Mouse (Mus musculus): ENCODE data around the gene Retsat. TPM values are rescaled to one million over a fixed set of nuclear protein-coding genes. Genes with fewer than 3 reads are reported as not detected.

Gene Retsat
- polyA plus RNA-seq, 2 experiments: 5.3 to 11.1 TPM

- Histone ChIP-seq H3K9me3 (ENCODE audit: control insufficient read depth, low read length) (no peaks in the 10 kb centered on the region), H3K27ac (no peak overlapping the region), H3K4me3 (ENCODE audit: insufficient read depth in 1 of 2, low read depth in 2 of 2, low read length in 2 of 2) (peak overlapping the region; percentile 69 to 80), H3K4me1 (replicated peaks; ENCODE audit: control insufficient read depth in 2 of 2, insufficient read depth in 2 of 2, low read length in 1 of 2) (peaks cover 2 to 11% of the 10 kb centered on the region in 2 experiments; a peak in 3 of 4 replicates), H3K36me3 (replicated peaks; ENCODE audit: control insufficient read depth, insufficient read depth, low read depth) (no peaks in the 10 kb centered on the region), H3K4me2 (ENCODE audit: low read depth) (peak overlapping the region; percentile 77), H3K27me3 (ENCODE audit: control insufficient read depth, insufficient read depth, low read length) (no peaks in the 10 kb centered on the region), H3K9ac (replicated peaks) (peak overlapping the region; percentile 71)
- no peak for DNase-seq (ENCODE audit: low read depth in 3 of 3, low spot score in 3 of 3)
- TF ChIP-seq EP300 (IDR thresholded peaks at IDR 0.05; ENCODE audit: low read depth) (no peak), CTCF (IDR thresholded peaks at IDR 0.05; ENCODE audit: low read depth) (no peak)
- no peak for ATAC-seq (ENCODE audit: insufficient read depth)
- 56% methylated on average over 13 of the region's 13 CpGs for WGBS (ENCODE audit: insufficient replicate concordance)
Measured at GRCm38 (mm10) chr6:72597083-72597874, 996 bp upstream of the Retsat start.

GRCm38 (mm10) chr6:72598791-72599557, 699 bp downstream of the Retsat start:
- 25% methylated on average over 12 of the region's 12 CpGs for WGBS (ENCODE audit: insufficient replicate concordance)

GRCm38 (mm10) chr6:72600216-72600615, 1.9 kb downstream of the Retsat start:
- ATAC-seq (ENCODE audit: insufficient read depth) (no peak), DNase-seq (ENCODE audit: low read depth in 3 of 3, low spot score in 3 of 3) (no peak)
- H3K27ac ChIP-seq: no peak overlapping the region
- TF ChIP-seq EP300 (IDR thresholded peaks at IDR 0.05; ENCODE audit: low read depth) (no peak), CTCF (IDR thresholded peaks at IDR 0.05; ENCODE audit: low read depth) (no peak)
- 68% methylated on average over 6 of the region's 6 CpGs for WGBS (ENCODE audit: insufficient replicate concordance)
- H3K36me3 ChIP-seq (replicated peaks; ENCODE audit: control insufficient read depth, insufficient read depth, low read depth): no peaks in the 10 kb centered on the region; the same call in 1 of the 2 replicates
- H3K27me3 ChIP-seq (ENCODE audit: control insufficient read depth, insufficient read depth, low read length): no peaks in the 10 kb centered on the region
- H3K4me1 ChIP-seq (replicated peaks; ENCODE audit: control insufficient read depth in 2 of 2, insufficient read depth in 2 of 2, low read length in 1 of 2): peaks cover 2 to 11% of the 10 kb centered on the region in 2 experiments; a peak in 3 of 4 replicates
- H3K4me2 ChIP-seq (ENCODE audit: low read depth): no peak overlapping the region
- no peak overlapping the region for H3K9ac ChIP-seq (replicated peaks)
- no peaks in the 10 kb centered on the region for H3K9me3 ChIP-seq (ENCODE audit: control insufficient read depth, low read length)
- no peak overlapping the region for H3K4me3 ChIP-seq (ENCODE audit: insufficient read depth in 1 of 2, low read depth in 2 of 2, low read length in 2 of 2)

More at GRCm38 (mm10) chr6:72598791-72599557, 699 bp downstream of the Retsat start:
- peak overlapping the region; percentile 71 for H3K9ac ChIP-seq (replicated peaks)
- TF ChIP-seq EP300 (IDR thresholded peaks at IDR 0.05; ENCODE audit: low read depth): no peak
- TF ChIP-seq CTCF (IDR thresholded peaks at IDR 0.05; ENCODE audit: low read depth): no peak
- H3K27me3 ChIP-seq (ENCODE audit: control insufficient read depth, insufficient read depth, low read length): no peaks in the 10 kb centered on the region
- ATAC-seq (ENCODE audit: insufficient read depth): peak; percentile 26; the same call in 1 of the 2 replicates
- H3K4me2 ChIP-seq (ENCODE audit: low read depth): peak overlapping the region; percentile 77
- peaks cover 2 to 11% of the 10 kb centered on the region in 2 experiments; a peak in 3 of 4 replicates for H3K4me1 ChIP-seq (replicated peaks; ENCODE audit: control insufficient read depth in 2 of 2, insufficient read depth in 2 of 2, low read length in 1 of 2)
- no peaks in the 10 kb centered on the region for H3K9me3 ChIP-seq (ENCODE audit: control insufficient read depth, low read length)
- H3K36me3 ChIP-seq (replicated peaks; ENCODE audit: control insufficient read depth, insufficient read depth, low read depth): no peaks in the 10 kb centered on the region
- H3K27ac ChIP-seq: no peak overlapping the region
- no peak for DNase-seq (ENCODE audit: low read depth in 3 of 3, low spot score in 3 of 3)
- peak overlapping the region; percentile 69 to 80 for H3K4me3 ChIP-seq (ENCODE audit: insufficient read depth in 1 of 2, low read depth in 2 of 2, low read length in 2 of 2)

GRCm38 (mm10) chr6:72600771-72601170, 2.5 kb downstream of the Retsat start:
- peaks cover 2 to 11% of the 10 kb centered on the region in 2 experiments; a peak in 3 of 4 replicates for H3K4me1 ChIP-seq (replicated peaks; ENCODE audit: control insufficient read depth in 2 of 2, insufficient read depth in 2 of 2, low read length in 1 of 2)
- H3K36me3 ChIP-seq (replicated peaks; ENCODE audit: control insufficient read depth, insufficient read depth, low read depth): peaks cover 1% of the 10 kb centered on the region; the same call in 1 of the 2 replicates
- no peaks in the 10 kb centered on the region for H3K27me3 ChIP-seq (ENCODE audit: control insufficient read depth, insufficient read depth, low read length)
- WGBS (ENCODE audit: insufficient replicate concordance): 79% methylated on average over 12 of the region's 12 CpGs
- H3K9ac ChIP-seq (replicated peaks): no peak overlapping the region
- no peak overlapping the region for H3K4me2 ChIP-seq (ENCODE audit: low read depth)
- no peak for DNase-seq (ENCODE audit: low read depth in 3 of 3, low spot score in 3 of 3)
- no peak for ATAC-seq (ENCODE audit: insufficient read depth)
- TF ChIP-seq CTCF (IDR thresholded peaks at IDR 0.05; ENCODE audit: low read depth): no peak
- TF ChIP-seq EP300 (IDR thresholded peaks at IDR 0.05; ENCODE audit: low read depth): no peak
- H3K4me3 ChIP-seq (ENCODE audit: insufficient read depth in 1 of 2, low read depth in 2 of 2, low read length in 2 of 2): no peak overlapping the region
- no peak overlapping the region for H3K27ac ChIP-seq
- no peaks in the 10 kb centered on the region for H3K9me3 ChIP-seq (ENCODE audit: control insufficient read depth, low read length)

GRCm38 (mm10) chr6:72601732-72602131, 3.5 kb downstream of the Retsat start:
- Histone ChIP-seq H3K4me1 (replicated peaks; ENCODE audit: control insufficient read depth in 2 of 2, insufficient read depth in 2 of 2, low read length in 1 of 2) (peaks cover 2 to 11% of the 10 kb centered on the region in 2 experiments; a peak in 3 of 4 replicates), H3K4me2 (ENCODE audit: low read depth) (no peak overlapping the region), H3K27me3 (ENCODE audit: control insufficient read depth, insufficient read depth, low read length) (no peaks in the 10 kb centered on the region), H3K27ac (no peak overlapping the region), H3K9ac (replicated peaks) (no peak overlapping the region), H3K4me3 (ENCODE audit: insufficient read depth in 1 of 2, low read depth in 2 of 2, low read length in 2 of 2) (no peak overlapping the region), H3K36me3 (replicated peaks; ENCODE audit: control insufficient read depth, insufficient read depth, low read depth) (peaks cover 7% of the 10 kb centered on the region), H3K9me3 (ENCODE audit: control insufficient read depth, low read length) (no peaks in the 10 kb centered on the region)
- DNase-seq (ENCODE audit: low read depth in 3 of 3, low spot score in 3 of 3): peak; percentile 53 to 58 (median 56)
- WGBS (ENCODE audit: insufficient replicate concordance): 10% methylated on average over 1 of the region's 1 CpGs
- TF ChIP-seq EP300 (IDR thresholded peaks at IDR 0.05; ENCODE audit: low read depth) (no peak), CTCF (IDR thresholded peaks at IDR 0.05; ENCODE audit: low read depth) (peak; percentile 92)
- ATAC-seq (ENCODE audit: insufficient read depth): no peak

Measured in liver, embryonic 14.5 days (tissue).